Mouse (Mus musculus) ES-Bruce4 (cell line): ENCODE results near the gene Dgkq. TPM values are rescaled to one million over a fixed set of nuclear protein-coding genes. Genes with fewer than 3 reads are reported as not detected.

Experiments
- H3K27ac ChIP-seq: 2 replicates; pipeline ENCODE4 v1.5.1; 2012; ENCODE audit warnings: low read length, inconsistent platforms; ENCODE audit not compliant: insufficient read depth
- H3K27me3 ChIP-seq: 2 replicates; pipeline ENCODE4 v1.6.1; 2012; ENCODE audit warnings: mild to moderate bottlenecking, low read length, inconsistent platforms; ENCODE audit not compliant: control insufficient read depth, poor library complexity, insufficient read depth, severe bottlenecking
- H3K36me3 ChIP-seq: 2 replicates; pipeline ENCODE4 v1.6.1; 2012; ENCODE audit warnings: inconsistent platforms, mild to moderate bottlenecking, low read length, moderate library complexity; ENCODE audit not compliant: control insufficient read depth, poor library complexity, insufficient read depth, severe bottlenecking
- H3K4me1 ChIP-seq: one replicate; pipeline ENCODE4 v1.8.1; 2011; ENCODE audit warnings: low read length; ENCODE audit not compliant: control insufficient read depth, insufficient read depth
- H3K4me3 ChIP-seq: 2 replicates; pipeline ENCODE4 v1.5.1; 2011; ENCODE audit warnings: low read depth, mild to moderate bottlenecking, low read length
- H3K9ac ChIP-seq: 2 replicates; pipeline ENCODE4 v1.6.1; 2012; ENCODE audit warnings: low read depth, mild to moderate bottlenecking, inconsistent platforms; ENCODE audit not compliant: poor library complexity, severe bottlenecking
- H3K9me3 ChIP-seq: replicated peaks from 2 replicates; pipeline ENCODE4 v1.6.1; 2012; ENCODE audit warnings: mild to moderate bottlenecking, low read length, inconsistent platforms; ENCODE audit not compliant: control insufficient read depth, poor library complexity, insufficient read depth, severe bottlenecking
- CTCF ChIP-seq: IDR thresholded peaks from one replicate; pipeline ENCODE4 v1.8.1; 2011; ENCODE audit warnings: low read depth, low read length
- EP300 ChIP-seq: IDR thresholded peaks from 2 replicates; pipeline ENCODE4 v1.6.1; 2011; ENCODE audit warnings: low read depth, low read length; ENCODE audit not compliant: insufficient read depth
- POLR2A ChIP-seq: IDR thresholded peaks from one replicate; pipeline ENCODE4 v1.8.1; 2011; ENCODE audit warnings: low read length; ENCODE audit not compliant: insufficient read depth
- polyA plus RNA-seq: library from polyadenylated mRNA; stranded (reverse); fragments of >200 nt; gene quantifications from 2 replicates; pipeline ENCODE4 v1.2.4, GENCODE M21; 2011; ENCODE audit warnings: low read depth; ENCODE audit not compliant: missing spikeins, insufficient read depth, insufficient read length

Dgkq gene
- polyA plus RNA-seq, 1 experiment, result 6.5 TPM

DNA sequence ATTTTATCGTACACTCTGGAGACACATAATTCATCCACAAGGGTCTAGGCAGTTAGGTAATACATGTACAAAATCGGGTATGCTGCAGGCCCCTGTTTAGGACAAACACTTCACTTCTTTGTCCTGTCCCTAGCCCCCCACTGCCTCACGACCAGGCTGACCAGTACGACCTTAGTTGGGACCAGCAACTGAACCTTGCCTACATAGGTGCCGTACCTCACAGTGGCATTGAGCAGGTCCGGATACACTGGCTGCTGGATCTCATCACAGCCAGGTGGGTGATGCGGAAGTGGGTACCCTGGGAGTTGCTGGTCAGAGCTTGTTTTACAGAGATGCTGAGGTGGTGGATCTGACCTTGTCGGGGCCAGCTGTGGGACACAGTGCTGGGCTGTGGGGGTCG, 514 bp upstream of the Dgkq start:
- peak overlapping the region; percentile 84 for H3K9ac ChIP-seq
- TF ChIP-seq POLR2A (no peak), EP300 (no peak), CTCF (no peak)
- no peaks in the 10 kb centered on the region for H3K36me3 ChIP-seq
- no peaks in the 10 kb centered on the region for H3K27me3 ChIP-seq
- H3K27ac ChIP-seq, result no peak overlapping the region
- H3K9me3 ChIP-seq, result no peaks in the 10 kb centered on the region
- H3K4me3 ChIP-seq, result peak overlapping the region; percentile 76
- H3K4me1 ChIP-seq, result peaks cover 2% of the 10 kb centered on the region

DNA sequence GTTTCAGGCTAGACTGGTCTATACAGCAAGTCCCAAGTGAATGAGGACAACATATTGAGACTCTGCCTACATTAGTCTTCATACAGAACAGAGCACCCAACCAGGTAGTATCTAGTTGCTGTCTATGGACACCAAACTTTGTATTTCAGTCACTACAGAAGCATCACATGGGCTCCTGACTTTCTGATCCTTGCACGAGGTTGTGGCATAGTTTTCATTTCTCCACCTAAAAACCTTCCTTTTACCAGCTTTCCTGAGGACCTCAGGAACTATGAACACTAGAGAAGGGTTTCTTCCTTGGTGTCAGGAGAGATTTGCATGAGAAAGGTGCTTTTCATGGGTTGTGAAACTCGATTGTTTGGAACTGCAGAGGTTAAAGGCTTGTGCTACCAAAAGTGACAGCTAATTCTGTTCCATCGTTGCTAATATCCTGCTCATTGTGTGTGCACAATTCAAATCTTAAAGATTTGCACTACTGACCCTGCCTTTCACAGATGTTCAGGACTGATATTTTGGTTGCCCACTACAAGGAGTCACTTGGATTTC, 1.0 kb downstream of the Dgkq start:
- no peak for TF ChIP-seq EP300
- TF ChIP-seq CTCF, result no peak
- no peak for TF ChIP-seq POLR2A
- peak overlapping the region; percentile 76 for H3K4me3 ChIP-seq
- H3K4me1 ChIP-seq, result peaks cover 2% of the 10 kb centered on the region
- peak overlapping the region; percentile 84 for H3K9ac ChIP-seq
- peak overlapping the region; percentile 24 for H3K27ac ChIP-seq
- no peaks in the 10 kb centered on the region for H3K27me3 ChIP-seq
- H3K9me3 ChIP-seq, result no peaks in the 10 kb centered on the region
- no peaks in the 10 kb centered on the region for H3K36me3 ChIP-seq

- H3K9me3 ChIP-seq, result no peaks in the 10 kb centered on the region
- H3K27ac ChIP-seq, result no peak overlapping the region
- no peak overlapping the region for H3K4me3 ChIP-seq
- H3K9ac ChIP-seq, result no peak overlapping the region
- H3K4me1 ChIP-seq, result peaks cover 2% of the 10 kb centered on the region
- TF ChIP-seq POLR2A, result no peak
- no peak for TF ChIP-seq CTCF
- TF ChIP-seq EP300, result no peak
- no peaks in the 10 kb centered on the region for H3K36me3 ChIP-seq
- H3K27me3 ChIP-seq, result no peaks in the 10 kb centered on the region
Observed at GRCm38 (mm10) chr5:108667370-108667769, 2.1 kb downstream of the Dgkq start.

- Histone ChIP-seq H3K9me3 (no peaks in the 10 kb centered on the region), H3K27me3 (no peaks in the 10 kb centered on the region), H3K27ac (no peak overlapping the region), H3K4me1 (peaks cover 2% of the 10 kb centered on the region), H3K4me3 (no peak overlapping the region), H3K36me3 (no peaks in the 10 kb centered on the region), H3K9ac (no peak overlapping the region)
- TF ChIP-seq EP300 (no peak), POLR2A (no peak), CTCF (no peak)
Observed at GRCm38 (mm10) chr5:108665066-108665465, 4.4 kb downstream of the Dgkq start.

- TF ChIP-seq EP300, result no peak
- TF ChIP-seq CTCF, result no peak
- no peak for TF ChIP-seq POLR2A
- H3K27me3 ChIP-seq, result no peaks in the 10 kb centered on the region
- H3K4me1 ChIP-seq, result no peaks in the 10 kb centered on the region
- H3K9me3 ChIP-seq, result no peaks in the 10 kb centered on the region
- H3K9ac ChIP-seq, result no peak overlapping the region
- no peak overlapping the region for H3K4me3 ChIP-seq
- H3K36me3 ChIP-seq, result no peaks in the 10 kb centered on the region
- no peak overlapping the region for H3K27ac ChIP-seq
Observed at GRCm38 (mm10) chr5:108662772-108663171, 6.7 kb downstream of the Dgkq start.

DNA sequence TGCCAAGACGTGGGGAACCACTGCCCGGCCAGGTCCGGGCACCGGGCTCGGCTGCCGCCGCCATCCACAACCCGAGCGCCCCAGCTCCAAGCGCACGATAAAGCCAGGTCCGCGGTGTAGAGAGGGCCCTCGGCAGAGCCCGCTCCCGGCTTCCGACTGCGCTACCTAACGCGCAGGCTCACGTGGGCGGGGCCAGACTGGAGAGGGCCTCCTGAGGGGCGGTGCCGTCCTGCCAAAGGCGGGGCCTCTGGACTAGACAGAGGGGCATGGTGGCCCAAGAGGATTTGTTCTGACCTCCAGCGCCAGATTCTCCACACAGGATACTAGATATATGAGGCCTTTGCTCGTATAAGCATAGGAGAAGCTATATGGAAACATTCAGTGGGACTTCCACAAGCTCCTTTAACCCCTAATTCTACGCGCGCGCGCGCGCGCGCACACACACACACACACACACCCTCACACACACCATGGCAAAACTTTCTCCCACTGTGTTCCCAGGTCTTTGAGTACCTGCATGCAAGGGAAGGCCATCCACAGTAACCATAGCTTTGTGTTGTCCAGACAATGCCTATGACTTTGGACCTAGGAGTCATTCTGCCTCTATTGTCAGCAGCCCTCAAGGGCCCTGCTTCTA, 8.7 kb downstream of the Dgkq start:
- Histone ChIP-seq H3K36me3 (no peaks in the 10 kb centered on the region), H3K9me3 (no peaks in the 10 kb centered on the region), H3K4me3 (peak overlapping the region; percentile 56), H3K4me1 (no peaks in the 10 kb centered on the region), H3K27ac (peak overlapping the region; percentile 4; the same call in 1 of the 2 replicates), H3K9ac (peak overlapping the region; percentile 32), H3K27me3 (no peaks in the 10 kb centered on the region)
- TF ChIP-seq POLR2A (peak; percentile 54), EP300 (no peak)
